Mouse (Mus musculus): ENCODE results near the gene Mtfmt. TPM values are rescaled to one million over a fixed set of nuclear protein-coding genes. Genes with fewer than 3 reads are reported as not detected.
A peak's percentile ranks its signal among the peaks of the same experiment; 100 is the strongest.

The Mtfmt gene
- polyA plus RNA-seq, 1 experiment, result 7.5 TPM

DNA sequence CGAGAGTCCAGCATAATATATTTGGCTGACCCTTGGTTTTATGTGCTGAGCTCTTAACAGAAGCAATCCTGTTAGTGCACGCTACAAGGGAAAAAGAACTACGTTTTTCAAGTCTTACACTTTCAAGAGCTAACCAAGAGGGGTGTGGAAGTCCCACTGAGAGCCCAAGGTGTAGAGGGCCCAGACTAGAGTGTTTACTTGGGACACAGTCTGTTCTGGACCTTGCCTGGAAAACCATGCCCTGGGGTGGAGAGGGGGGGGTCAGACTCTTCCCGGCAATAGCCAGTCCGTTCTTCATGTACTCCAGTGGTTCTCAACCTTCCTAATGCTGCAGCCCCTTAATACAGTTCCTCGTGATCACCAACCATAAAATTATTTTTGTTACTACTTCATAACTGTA, 35.6 kb upstream of the Mtfmt start:
- TF ChIP-seq CTCF (IDR thresholded peaks at IDR 0.05; ENCODE audit: insufficient read depth, low read length) (no peak), POLR2A (IDR thresholded peaks at IDR 0.05; ENCODE audit: borderline replicate concordance, extremely low read depth, low read depth, low read length) (no peak)
- DNase-seq, result peak; percentile 40
- 63% methylated on average over 6 of the region's 6 CpGs for WGBS
- Histone ChIP-seq H3K4me3 (replicated peaks; ENCODE audit: extremely low read depth, low read depth, low read length) (peak overlapping the region; percentile 30), H3K4me1 (ENCODE audit: control insufficient read depth, insufficient read depth, low read length) (0 out of 2 replicates have a peak, but pooled peaks cover 5% of the 10 kb centered on the region)

GRCm38 (mm10) chr9:65404331-65405183, 31.0 kb upstream of the Mtfmt start:
- 33% methylated on average over 15 of the region's 15 CpGs for WGBS
- Histone ChIP-seq H3K4me1 (ENCODE audit: control insufficient read depth, insufficient read depth, low read length) (peaks cover 12% of the 10 kb centered on the region), H3K4me3 (replicated peaks; ENCODE audit: extremely low read depth, low read depth, low read length) (no peak overlapping the region)
- TF ChIP-seq POLR2A (IDR thresholded peaks at IDR 0.05; ENCODE audit: borderline replicate concordance, extremely low read depth, low read depth, low read length), result no peak
- no peak for TF ChIP-seq CTCF (IDR thresholded peaks at IDR 0.05; ENCODE audit: insufficient read depth, low read length)
- DNase-seq, result peak; percentile 76

DNA sequence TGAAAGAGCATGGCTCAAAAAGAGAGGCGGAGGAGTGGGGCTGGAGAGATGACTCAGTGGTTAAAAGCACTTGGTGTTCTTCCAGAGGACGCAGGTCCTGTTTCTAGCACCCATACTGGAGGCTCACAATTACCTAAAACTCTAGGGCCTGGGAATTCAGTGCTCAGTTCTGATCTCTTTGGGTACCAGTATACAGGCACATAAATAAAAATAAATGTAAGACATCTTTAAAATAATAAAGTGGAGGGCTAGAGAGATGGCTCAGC, 30.5 kb upstream of the Mtfmt start:
- Histone ChIP-seq H3K4me3 (replicated peaks; ENCODE audit: extremely low read depth, low read depth, low read length) (no peak overlapping the region), H3K4me1 (ENCODE audit: control insufficient read depth, insufficient read depth, low read length) (peaks cover 17% of the 10 kb centered on the region)
- no peak for TF ChIP-seq CTCF (IDR thresholded peaks at IDR 0.05; ENCODE audit: insufficient read depth, low read length)
- TF ChIP-seq POLR2A (IDR thresholded peaks at IDR 0.05; ENCODE audit: borderline replicate concordance, extremely low read depth, low read depth, low read length), result no peak
- WGBS, result 49% methylated on average over 2 of the region's 2 CpGs
- DNase-seq, result no peak

- H3K4me3 ChIP-seq (replicated peaks; ENCODE audit: extremely low read depth, low read depth, low read length), result no peak overlapping the region
- DNase-seq, result no peak
- no peak for TF ChIP-seq CTCF (IDR thresholded peaks at IDR 0.05; ENCODE audit: insufficient read depth, low read length)
- no peak for TF ChIP-seq POLR2A (IDR thresholded peaks at IDR 0.05; ENCODE audit: borderline replicate concordance, extremely low read depth, low read depth, low read length)
- peaks cover 18% of the 10 kb centered on the region for H3K4me1 ChIP-seq (ENCODE audit: control insufficient read depth, insufficient read depth, low read length)
- WGBS, result 77% methylated on average over 5 of the region's 5 CpGs
These were observed 28.3 kb upstream of the Mtfmt start for GRCm38 (mm10) chr9:65407327-65407726.

DNA sequence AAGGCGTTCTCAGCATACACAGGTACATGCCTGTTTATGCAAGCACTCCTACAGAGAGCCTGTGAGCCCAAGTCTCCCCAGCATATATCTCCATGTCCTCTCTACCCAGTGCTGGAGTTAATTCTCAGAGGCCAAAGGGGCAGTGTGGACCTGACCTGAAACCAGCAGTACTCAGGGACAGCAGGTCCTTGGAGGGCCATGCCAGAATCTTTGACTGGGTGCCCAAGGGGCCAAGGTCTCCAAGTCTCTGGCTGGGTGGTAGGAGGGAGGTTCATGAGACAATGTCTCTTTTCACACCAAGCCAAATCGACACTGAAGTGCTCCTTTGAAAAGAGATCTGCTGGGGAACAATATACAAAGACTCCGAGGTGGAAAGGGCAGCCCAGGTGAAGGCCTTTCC, 27.7 kb upstream of the Mtfmt start:
- TF ChIP-seq CTCF (IDR thresholded peaks at IDR 0.05; ENCODE audit: insufficient read depth, low read length) (no peak), POLR2A (IDR thresholded peaks at IDR 0.05; ENCODE audit: borderline replicate concordance, extremely low read depth, low read depth, low read length) (no peak)
- WGBS, result 63% methylated on average over 3 of the region's 3 CpGs
- DNase-seq, result no peak
- no peak overlapping the region for H3K4me3 ChIP-seq (replicated peaks; ENCODE audit: extremely low read depth, low read depth, low read length)
- peaks cover 18% of the 10 kb centered on the region for H3K4me1 ChIP-seq (ENCODE audit: control insufficient read depth, insufficient read depth, low read length)

DNA sequence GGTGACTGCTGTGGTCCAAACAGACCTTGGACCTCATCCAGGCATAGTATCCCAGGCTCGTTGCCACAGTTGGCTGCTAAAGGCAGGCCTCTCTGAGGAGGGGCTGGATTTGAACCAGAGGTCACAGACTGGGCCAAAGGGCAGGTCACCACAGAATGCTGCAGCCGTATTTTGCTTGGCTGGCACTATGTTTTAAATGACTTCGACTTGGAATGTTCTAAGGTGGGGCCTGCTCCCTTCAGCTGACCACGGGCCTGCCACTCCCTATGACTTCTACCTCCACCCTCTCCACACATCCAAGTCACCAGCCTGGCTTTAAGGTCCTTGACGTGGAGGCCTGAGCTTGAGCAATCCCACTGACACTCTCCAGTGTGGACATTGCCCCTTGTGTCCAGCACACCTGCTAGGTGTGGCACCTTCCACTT, 26.7 kb upstream of the Mtfmt start:
- peak; percentile 54 for DNase-seq
- TF ChIP-seq CTCF (IDR thresholded peaks at IDR 0.05; ENCODE audit: insufficient read depth, low read length), result no peak
- TF ChIP-seq POLR2A (IDR thresholded peaks at IDR 0.05; ENCODE audit: borderline replicate concordance, extremely low read depth, low read depth, low read length), result no peak
- Histone ChIP-seq H3K4me1 (ENCODE audit: control insufficient read depth, insufficient read depth, low read length) (peaks cover 16% of the 10 kb centered on the region), H3K4me3 (replicated peaks; ENCODE audit: extremely low read depth, low read depth, low read length) (no peak overlapping the region)
- 38% methylated on average over 5 of the region's 5 CpGs for whole genome bisulfite sequencing

GRCm38 (mm10) chr9:65410378-65410777, 25.2 kb upstream of the Mtfmt start:
- peaks cover 13% of the 10 kb centered on the region for H3K4me1 ChIP-seq (ENCODE audit: control insufficient read depth, insufficient read depth, low read length)
- 67% methylated on average over 8 of the region's 8 CpGs for WGBS
- no peak overlapping the region for H3K4me3 ChIP-seq (replicated peaks; ENCODE audit: extremely low read depth, low read depth, low read length)
- TF ChIP-seq POLR2A (IDR thresholded peaks at IDR 0.05; ENCODE audit: borderline replicate concordance, extremely low read depth, low read depth, low read length) (no peak), CTCF (IDR thresholded peaks at IDR 0.05; ENCODE audit: insufficient read depth, low read length) (no peak)
- peak; percentile 47 for DNase-seq

DNA sequence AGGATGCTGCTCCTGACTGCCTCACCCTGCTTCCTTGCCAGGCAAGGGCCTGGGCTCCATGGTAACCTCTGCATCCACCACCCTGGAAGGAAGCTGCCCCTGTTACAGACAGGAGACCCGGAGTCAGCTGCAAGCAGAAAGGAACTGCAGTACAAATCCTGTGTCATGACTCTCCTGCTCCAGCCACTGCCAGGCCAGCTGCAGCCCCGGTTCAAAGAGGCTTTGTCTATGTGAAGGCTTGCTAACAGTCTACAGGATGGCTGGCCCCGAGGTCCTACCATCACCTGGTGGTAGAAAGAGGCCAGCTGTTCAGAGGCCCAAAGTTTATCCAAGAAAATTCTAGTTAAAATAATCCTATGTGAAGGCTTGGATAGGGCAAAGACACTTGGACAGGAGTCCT, 24.3 kb upstream of the Mtfmt start:
- H3K4me1 ChIP-seq (ENCODE audit: control insufficient read depth, insufficient read depth, low read length), result peaks cover 13% of the 10 kb centered on the region
- H3K4me3 ChIP-seq (replicated peaks; ENCODE audit: extremely low read depth, low read depth, low read length), result no peak overlapping the region
- 51% methylated on average over 3 of the region's 3 CpGs for WGBS
- DNase-seq, result no peak
- TF ChIP-seq CTCF (IDR thresholded peaks at IDR 0.05; ENCODE audit: insufficient read depth, low read length), result no peak
- no peak for TF ChIP-seq POLR2A (IDR thresholded peaks at IDR 0.05; ENCODE audit: borderline replicate concordance, extremely low read depth, low read depth, low read length)

DNA sequence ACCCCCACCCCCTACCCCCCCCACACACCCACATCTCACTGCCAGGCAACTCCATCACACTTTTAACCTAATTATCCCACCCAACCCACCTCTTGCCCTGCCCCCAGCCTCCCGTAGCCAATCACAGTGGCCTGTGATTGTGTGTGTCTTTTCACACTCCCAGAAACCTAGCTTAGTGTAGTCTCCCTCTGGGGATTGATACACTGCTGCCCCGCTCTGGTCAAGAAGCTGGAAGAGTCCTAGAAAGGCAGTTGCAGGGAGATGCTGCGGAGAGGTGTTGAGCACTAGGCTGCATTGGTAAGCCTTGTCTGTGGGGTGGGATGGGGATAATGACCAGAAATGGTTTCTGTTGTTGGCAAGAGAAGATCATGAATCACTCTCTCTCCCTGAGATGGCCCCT, 17.8 kb upstream of the Mtfmt start:
- no peak overlapping the region for H3K4me3 ChIP-seq (replicated peaks; ENCODE audit: extremely low read depth, low read depth, low read length)
- DNase-seq, result no peak
- 38% methylated on average over 3 of the region's 3 CpGs for WGBS
- no peaks in the 10 kb centered on the region for H3K4me1 ChIP-seq (ENCODE audit: control insufficient read depth, insufficient read depth, low read length)
- TF ChIP-seq POLR2A (IDR thresholded peaks at IDR 0.05; ENCODE audit: borderline replicate concordance, extremely low read depth, low read depth, low read length) (no peak), CTCF (IDR thresholded peaks at IDR 0.05; ENCODE audit: insufficient read depth, low read length) (0 out of 2 replicates have a peak, but pooled peaks have one; percentile 13)

GRCm38 (mm10) chr9:65419633-65420032, 15.9 kb upstream of the Mtfmt start:
- TF ChIP-seq CTCF (IDR thresholded peaks at IDR 0.05; ENCODE audit: insufficient read depth, low read length) (no peak), POLR2A (IDR thresholded peaks at IDR 0.05; ENCODE audit: borderline replicate concordance, extremely low read depth, low read depth, low read length) (no peak)
- 62% methylated on average over 3 of the region's 3 CpGs for WGBS
- no peak for DNase-seq
- Histone ChIP-seq H3K4me3 (replicated peaks; ENCODE audit: extremely low read depth, low read depth, low read length) (no peak overlapping the region), H3K4me1 (ENCODE audit: control insufficient read depth, insufficient read depth, low read length) (no peaks in the 10 kb centered on the region)
